Mouse (Mus musculus) gastrocnemius, postnatal 36 days (tissue): ENCODE data around the gene Ppp4r3a. TPM values are rescaled to one million over a fixed set of nuclear protein-coding genes. Genes with fewer than 3 reads are reported as not detected.

ENCODE experiments used
- DNase-seq, 2 experiments: peaks; one replicate each; pipeline ENCODE4 v3.0.0; 2022
- intact Hi-C: fragments of 180-260 bp; cut with DNase I; formaldehyde crosslinking; loops from one replicate; pipeline ENCODE4 v1.15.1; 2025
- total RNA-seq, 2 experiments: library from RNA; stranded (reverse); gene quantifications; 2 replicates each; pipeline ENCODE4 v1.2.3; 2021

Gene Ppp4r3a
- total RNA-seq, 2 experiments from 2014 or later, result 13.7 to 18.6 TPM

DNA sequence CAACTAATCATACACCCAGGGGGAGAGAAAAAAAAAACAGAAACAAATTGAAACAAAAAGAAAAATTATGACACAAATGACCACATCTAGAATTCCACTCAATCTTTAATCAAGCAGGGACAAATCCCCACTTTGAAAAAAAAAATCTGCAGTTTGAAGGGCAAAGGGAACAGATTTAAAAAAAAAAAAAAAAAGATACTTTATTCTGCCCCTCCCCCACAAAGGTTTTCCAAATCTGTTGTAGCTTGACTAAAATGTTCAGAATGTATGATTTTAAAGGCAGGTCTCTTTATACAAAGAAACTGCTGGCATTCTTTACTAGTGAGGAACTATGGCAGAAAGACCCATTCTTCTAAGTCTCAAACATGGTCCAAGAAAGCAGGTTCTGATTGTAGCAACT is 43.5 kb downstream of the Ppp4r3a start:
- intact Hi-C loops, result no loop called here
- no peak for DNase-seq

- peak; percentile 74 to 75 for DNase-seq
- intact Hi-C loops, result loop anchor here (1.0 kb wide), 3 partner anchors 72 to 93 kb away; no protein-coding TSS in a partner anchor
These were observed 54.4 kb downstream of the Ppp4r3a start, which contains the start of gene Ccdc88c for GRCm38 (mm10) chr12:101028954-101029731. Ccdc88c (minus strand) TSS chr12:101029056.

DNA sequence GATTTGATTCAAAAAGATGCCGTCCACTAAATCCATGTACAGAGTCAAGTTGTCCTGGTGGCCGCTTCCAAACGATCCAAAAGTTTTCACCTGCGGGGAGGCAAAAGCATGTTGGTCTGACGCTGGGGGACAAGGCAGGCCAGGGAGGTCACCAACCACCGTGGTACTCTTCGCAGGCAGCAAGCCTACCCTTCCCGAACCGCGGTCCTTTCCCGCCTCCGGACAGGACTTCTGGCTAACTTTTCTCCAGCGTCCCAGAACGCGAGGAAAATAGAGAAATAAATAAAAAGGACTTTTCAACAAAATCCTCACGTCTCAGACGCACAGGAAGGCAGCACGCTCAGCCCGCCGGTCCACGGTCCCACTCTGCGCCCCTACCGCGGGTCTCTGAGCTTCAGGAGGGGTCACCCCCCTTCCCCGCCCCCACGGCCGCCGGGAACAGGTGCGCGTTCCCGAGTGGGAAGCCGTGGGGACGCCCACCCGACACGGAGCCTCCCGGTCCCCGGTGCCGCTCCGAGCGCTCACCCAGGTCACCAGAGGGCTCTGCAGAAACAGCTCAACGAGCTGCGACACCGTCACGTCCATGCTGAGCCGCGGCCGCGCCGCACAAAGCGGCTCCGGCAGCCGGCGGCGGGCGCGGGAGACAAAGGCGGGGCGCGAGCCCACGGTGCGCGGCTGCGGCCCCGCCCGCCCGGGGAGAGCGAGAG is 55.1 kb downstream of the Ppp4r3a start:
- intact Hi-C loops, result no loop called here

DNA sequence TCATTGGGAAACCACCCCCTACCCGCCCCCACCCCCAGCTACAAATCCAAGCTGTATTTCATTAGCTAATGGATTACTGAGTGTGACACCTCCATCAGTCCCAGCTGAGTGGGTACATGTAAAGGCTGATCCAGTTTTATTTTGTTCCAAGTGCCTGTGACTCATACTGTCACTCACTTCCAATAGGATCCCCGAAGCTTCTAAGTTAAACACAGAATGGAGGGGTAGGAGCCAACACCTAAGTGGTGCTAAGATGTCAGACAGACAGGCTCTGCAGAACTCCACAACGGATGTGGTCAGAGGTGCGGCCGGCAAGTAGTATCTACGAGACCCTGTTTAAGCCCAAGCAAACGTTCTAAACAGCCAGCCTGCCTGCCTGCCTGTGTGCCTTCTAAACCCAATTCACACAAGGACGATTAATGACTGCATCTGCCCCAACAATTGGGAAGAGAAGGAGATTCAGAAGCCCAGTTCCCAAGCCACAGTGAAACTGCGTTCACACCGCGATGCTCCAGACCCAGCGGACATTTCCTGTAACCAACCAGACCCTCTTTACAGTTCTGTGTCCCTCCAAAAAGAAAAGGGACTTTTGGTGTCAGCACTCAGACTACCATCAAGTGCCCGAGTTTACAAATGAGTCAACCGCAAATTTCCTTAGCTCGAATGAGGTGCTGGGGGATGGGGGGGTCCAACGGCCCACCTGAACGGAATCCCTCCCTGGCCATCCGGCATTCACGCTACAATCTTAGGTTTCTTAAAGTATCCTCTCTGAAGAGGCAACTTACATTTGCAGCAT is 55.9 kb downstream of the Ppp4r3a start:
- intact Hi-C loops, result no loop called here

More for the DNA sequence above, 55.1 kb downstream of the Ppp4r3a start:
- DNase-seq, result no peak

DNA sequence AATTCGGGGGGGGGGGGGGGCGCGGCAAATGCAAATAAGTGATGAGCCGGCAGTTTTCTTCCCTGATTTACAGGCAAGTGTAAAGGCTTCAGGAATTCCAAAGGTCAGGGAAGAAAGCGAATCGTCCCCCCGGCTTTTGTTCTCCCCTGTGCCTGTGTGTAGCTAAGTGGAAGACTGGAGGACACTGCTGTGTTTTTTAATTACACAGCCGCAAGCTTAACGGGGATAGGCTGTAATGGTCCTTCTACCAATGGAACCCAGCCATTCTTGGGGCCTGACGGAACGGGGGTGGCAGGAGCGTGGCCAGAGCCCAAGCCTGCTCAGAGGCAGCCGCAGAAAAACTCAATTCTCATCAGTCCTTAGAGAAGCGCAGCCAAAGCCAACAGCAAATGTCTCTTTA is 56.6 kb downstream of the Ppp4r3a start:
- peak in 1 of 2 experiments; percentile 13 for DNase-seq
- intact Hi-C loops, result no loop called here

More for the DNA sequence above, 55.9 kb downstream of the Ppp4r3a start:
- DNase-seq, result peak in 1 of 2 experiments; percentile 22

GRCm38 (mm10) chr12:101026518-101026917 is 57.0 kb downstream of the Ppp4r3a start:
- intact Hi-C loops, result no loop called here
- DNase-seq, result peak in 1 of 2 experiments; percentile 12

DNA sequence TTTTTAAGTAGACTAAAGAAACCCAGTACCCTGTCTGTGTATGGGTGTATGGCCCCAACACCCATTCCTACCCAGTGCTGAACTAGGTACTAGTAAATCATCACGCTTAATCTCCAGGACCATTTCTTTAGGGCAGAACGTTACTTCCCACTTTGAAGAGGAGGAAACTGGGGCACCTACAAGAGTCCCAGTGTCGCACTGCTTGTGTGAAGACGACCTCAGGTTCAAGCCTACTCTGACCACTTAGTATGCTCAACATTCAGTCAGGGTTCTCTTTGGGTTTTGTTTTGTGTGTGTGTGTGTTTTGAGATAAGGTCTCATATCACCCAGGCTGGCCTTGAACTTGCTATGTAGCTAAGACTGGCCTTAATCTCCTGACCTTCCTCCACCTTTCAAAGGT is 57.5 kb downstream of the Ppp4r3a start:
- no peak for DNase-seq
- intact Hi-C loops, result no loop called here

DNA sequence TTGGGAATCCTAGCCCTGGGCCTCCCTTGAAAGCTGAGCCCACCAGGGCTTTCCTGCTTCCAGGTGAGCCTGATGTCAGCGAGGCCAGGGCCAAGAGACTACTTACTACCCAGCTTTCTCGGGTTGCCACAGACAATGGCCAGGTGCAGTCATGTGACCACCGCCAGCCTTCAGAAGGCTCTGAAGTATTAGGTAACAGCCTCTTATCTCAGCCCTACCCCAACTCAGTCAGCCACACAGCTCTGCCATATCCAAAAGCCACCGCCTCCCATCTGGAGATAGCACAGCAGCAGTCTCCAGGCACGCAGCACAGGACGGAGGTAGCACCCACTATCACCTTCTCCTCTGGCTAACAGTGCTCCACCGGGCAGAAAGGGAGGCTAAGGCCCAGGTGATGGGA is 58.1 kb downstream of the Ppp4r3a start:
- peak in 1 of 2 experiments; percentile 13 for DNase-seq
- intact Hi-C loops, result no loop called here

- intact Hi-C loops, result no loop called here
- no peak for DNase-seq
These were observed 58.7 kb downstream of the Ppp4r3a start for GRCm38 (mm10) chr12:101024824-101025223.

DNA sequence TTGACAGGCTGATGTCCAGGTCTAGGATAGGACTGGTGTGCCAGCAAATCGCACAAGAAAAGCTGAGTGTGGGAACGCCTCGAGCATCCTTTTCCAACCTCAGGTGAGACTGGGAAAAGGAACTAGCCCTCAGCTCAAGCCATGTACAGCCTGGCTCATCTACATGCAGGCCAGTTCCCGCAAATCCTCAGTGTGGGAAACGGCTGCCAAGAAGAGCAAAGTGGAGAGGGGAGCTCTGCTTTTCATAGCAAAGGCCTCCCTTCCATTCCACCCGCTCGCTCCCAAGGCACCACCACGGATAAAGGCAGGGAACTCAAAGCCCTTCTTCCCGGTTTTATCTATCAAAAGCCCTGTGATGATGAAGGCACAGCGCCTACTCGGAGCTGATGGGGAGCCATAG is 60.4 kb downstream of the Ppp4r3a start:
- no peak for DNase-seq
- intact Hi-C loops, result no loop called here

DNA sequence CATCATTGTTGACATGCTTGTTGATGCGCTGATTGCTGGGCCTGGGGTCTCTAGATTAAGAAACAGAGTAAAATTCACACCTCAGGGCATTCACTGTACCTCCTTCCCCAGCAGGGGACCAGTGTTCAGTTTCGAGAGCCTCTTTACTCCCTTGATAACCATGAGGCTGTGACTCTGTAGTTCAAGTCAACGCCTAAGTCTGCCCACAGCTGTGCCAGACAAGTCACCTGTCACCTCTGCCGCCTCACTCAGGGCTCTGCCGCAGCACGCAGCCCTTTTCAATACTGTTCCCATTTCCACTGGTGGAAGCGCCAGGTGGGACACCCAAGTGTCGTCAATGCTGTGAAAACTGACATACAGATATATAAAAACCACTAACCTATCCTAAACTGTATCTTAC is 61.1 kb downstream of the Ppp4r3a start:
- DNase-seq, result no peak
- intact Hi-C loops, result no loop called here

DNA sequence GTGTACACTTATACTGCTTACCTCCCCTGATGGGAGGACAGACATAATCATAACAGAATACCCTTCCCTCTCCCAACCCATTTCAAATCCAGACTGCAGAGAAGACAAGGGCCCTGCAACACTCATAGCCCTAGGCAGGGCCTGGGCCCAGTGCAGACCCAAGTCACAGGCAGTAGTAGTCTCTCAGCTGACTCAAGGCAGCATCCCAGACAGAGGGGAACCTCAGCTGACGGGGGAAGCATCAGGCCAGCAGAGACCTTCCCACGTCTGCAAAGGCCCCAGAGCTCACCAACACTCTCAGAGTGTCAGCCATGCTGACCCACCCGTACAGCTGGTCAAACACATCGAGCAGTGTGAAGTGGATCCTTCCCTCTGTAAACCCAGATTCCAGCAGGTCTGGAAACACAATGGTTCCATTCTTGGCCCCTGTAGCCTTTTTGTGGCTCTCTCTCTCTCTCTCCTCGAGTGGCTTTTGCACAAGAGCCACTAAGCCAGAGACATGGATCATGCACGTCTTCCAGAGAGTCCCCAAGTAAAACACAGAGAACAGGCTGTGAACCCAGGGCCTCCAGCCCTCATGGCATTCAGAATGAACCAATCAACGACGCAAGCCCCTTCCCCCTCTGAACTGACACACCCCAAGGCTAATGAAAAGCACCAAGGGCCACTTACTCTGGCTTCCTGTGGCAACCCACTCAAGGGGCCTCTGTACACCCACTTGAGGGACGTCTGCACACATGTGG is 61.8 kb downstream of the Ppp4r3a start:
- no peak for DNase-seq
- intact Hi-C loops, result no loop called here

DNA sequence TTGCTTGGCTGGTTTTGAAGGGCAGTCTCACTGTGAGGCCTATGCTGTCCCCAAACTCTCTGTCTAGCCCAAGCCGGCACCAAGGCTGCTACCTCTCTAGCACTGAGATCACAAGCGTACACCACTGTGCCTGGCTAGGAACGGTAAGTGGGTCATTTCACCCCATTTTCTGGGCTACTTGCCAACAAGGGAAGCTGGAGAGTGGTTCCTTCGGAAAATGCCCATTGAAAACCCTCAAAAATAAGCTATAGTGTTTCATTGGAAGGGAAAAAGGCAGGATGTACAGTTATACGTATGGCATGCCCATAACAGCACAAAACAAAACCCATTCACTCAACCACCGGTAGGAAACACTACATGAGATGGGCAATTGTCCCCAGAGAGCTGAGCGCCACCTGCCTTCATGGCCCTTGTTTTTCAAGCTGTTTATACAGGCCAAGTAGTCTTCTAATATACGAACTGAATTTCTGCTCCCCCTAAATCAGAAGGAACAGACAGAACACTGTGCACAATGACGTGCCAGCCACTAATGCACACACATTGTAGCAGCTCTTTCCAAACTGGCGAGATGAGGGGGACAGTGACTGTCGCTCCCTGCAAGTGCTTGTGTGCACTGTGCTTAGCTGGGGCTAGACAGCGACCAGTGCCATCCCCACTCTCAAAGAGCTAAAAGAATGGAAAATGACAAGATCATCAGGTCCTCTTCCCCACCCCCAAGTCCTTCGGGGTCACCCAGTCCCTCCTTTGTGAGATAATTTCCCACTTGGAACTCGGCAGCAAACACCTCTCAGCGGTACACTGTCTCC is 63.1 kb downstream of the Ppp4r3a start:
- intact Hi-C loops, result no loop called here
- DNase-seq, result peak in 1 of 2 experiments; percentile 10

GRCm38 (mm10) chr12:101019443-101019842 is 64.1 kb downstream of the Ppp4r3a start:
- intact Hi-C loops, result no loop called here
- peak in 1 of 2 experiments; percentile 11 for DNase-seq

GRCm38 (mm10) chr12:101019031-101019430 is 64.5 kb downstream of the Ppp4r3a start:
- intact Hi-C loops, result no loop called here
- DNase-seq, result no peak

DNA sequence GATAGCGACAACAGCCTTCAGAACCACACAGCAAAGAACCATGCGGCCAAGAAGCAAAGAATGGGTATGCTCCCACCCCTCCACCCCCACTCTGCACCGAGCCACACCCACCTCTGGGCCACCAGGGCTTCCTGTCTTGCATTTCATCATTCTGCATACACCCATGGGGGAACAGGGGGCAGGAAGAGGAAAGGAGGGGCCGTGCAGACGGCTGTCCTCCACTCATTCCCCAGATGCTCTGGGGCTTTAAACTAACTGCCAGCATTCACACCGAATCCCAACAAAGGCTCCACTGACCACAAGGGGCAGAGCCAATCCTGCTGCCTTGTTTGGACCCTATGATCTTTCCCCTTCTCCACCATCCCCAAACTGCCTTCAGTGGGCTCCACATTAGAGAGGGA is 65.5 kb downstream of the Ppp4r3a start:
- peak; percentile 34 to 45 for DNase-seq
- intact Hi-C loops, result no loop called here

GRCm38 (mm10) chr12:101016412-101016928 is 67.0 kb downstream of the Ppp4r3a start:
- peak in 1 of 2 experiments; percentile 7 for DNase-seq

DNA sequence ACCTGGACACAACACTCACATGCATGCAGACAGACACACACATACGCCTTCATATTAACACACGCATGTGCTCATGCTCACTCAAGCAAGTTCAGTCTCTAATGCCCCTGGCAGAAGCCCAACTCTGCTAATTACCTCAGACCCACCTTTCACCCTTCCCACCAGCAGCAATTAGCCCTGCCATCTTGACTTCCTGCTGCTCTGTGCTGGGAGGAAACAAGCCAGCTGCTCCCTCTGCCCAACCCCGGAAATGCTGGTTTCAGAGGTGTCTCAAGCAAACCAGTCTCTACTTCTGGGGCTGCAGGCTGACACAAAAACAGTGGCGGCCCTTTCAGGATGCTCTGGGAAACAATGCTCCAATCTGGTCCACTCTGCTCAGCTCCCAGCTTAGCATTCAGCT is 67.6 kb downstream of the Ppp4r3a start:
- intact Hi-C loops, result no loop called here
- peak in 1 of 2 experiments; percentile 23 for DNase-seq

More at GRCm38 (mm10) chr12:101016412-101016928, 67.0 kb downstream of the Ppp4r3a start:
- intact Hi-C loops, result no loop called here

DNA sequence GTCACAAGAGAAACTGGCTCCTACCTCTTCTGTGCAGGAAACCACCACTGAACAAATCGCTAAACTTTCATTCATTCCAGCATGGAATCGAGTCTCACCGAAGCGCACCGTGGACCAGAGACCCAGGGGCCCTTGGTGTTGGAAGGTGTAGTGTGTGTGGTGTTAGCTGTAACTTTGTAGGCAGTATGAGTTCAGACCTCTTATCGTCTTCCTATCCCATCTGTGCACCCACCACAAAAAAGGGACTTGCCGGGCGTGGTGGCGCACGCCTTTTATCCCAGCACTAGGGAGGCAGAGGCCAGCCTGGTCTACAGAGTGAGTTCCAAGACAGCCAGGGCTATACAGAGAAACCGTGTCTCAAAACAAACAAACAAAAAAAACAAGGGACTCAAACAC is 68.3 kb downstream of the Ppp4r3a start:
- DNase-seq, result no peak
- intact Hi-C loops, result no loop called here
